Mouse (Mus musculus): Measurements from ENCODE around the gene Bmper. TPM values are rescaled to one million over a fixed set of nuclear protein-coding genes. Genes with fewer than 3 reads are reported as not detected.

Gene Bmper
- polyA plus RNA-seq, 2 experiments: 0.16 to 0.18 TPM

DNA sequence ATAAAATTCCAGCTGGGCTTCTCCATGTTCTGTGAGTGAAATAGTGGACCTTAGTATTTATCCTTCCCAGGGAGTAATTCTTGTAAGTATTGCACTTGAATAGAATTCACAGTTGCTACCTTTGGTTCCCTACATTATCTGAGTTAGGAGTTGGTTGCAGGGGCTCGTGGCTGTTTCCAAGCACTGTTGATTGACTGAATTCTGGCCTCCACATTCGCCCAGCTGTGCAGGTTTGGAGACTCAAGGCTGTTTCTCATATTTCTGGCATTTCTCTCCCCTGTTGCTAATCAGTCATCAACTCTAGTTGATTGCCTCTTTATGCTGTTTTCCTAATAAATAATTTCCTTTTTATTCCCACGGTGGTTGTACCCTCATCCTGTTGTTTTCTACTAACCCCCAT lies 167.2 kb downstream of the Bmper start:
- no peak for ATAC-seq (ENCODE audit: insufficient read depth)
- WGBS (ENCODE audit: insufficient replicate concordance): 28% methylated on average over 3 of the region's 3 CpGs

GRCm38 (mm10) chr9:23394652-23395317 lies 171.9 kb downstream of the Bmper start:
- 58% methylated on average over 6 of the region's 6 CpGs for WGBS (ENCODE audit: insufficient replicate concordance)
- DNase-seq (ENCODE audit: low read depth in 3 of 3, low spot score in 3 of 3) (no peak), ATAC-seq (ENCODE audit: insufficient read depth) (no peak)
- Histone ChIP-seq H3K36me3 (replicated peaks; ENCODE audit: control insufficient read depth, insufficient read depth, low read depth) (no peaks in the 10 kb centered on the region), H3K27me3 (ENCODE audit: control insufficient read depth, insufficient read depth, low read length) (no peaks in the 10 kb centered on the region), H3K9me3 (ENCODE audit: control insufficient read depth, low read length) (no peaks in the 10 kb centered on the region), H3K4me2 (ENCODE audit: low read depth) (no peak overlapping the region), H3K4me1 (replicated peaks; ENCODE audit: control insufficient read depth in 2 of 2, insufficient read depth in 2 of 2, low read length in 1 of 2) (no peaks in the 10 kb centered on the region), H3K4me3 (ENCODE audit: insufficient read depth in 1 of 2, low read depth in 2 of 2, low read length in 2 of 2) (no peak overlapping the region), H3K9ac (replicated peaks) (no peak overlapping the region), H3K27ac (no peak overlapping the region)
- TF ChIP-seq CTCF (IDR thresholded peaks at IDR 0.05; ENCODE audit: low read depth) (no peak), EP300 (IDR thresholded peaks at IDR 0.05; ENCODE audit: low read depth) (no peak)

More for the DNA sequence above, 167.2 kb downstream of the Bmper start:
- Histone ChIP-seq H3K4me3 (ENCODE audit: insufficient read depth in 1 of 2, low read depth in 2 of 2, low read length in 2 of 2) (no peak overlapping the region), H3K36me3 (replicated peaks; ENCODE audit: control insufficient read depth, insufficient read depth, low read depth) (no peaks in the 10 kb centered on the region), H3K4me1 (replicated peaks; ENCODE audit: control insufficient read depth in 2 of 2, insufficient read depth in 2 of 2, low read length in 1 of 2) (no peaks in the 10 kb centered on the region; a peak in 1 of 4 replicates), H3K9me3 (ENCODE audit: control insufficient read depth, low read length) (no peaks in the 10 kb centered on the region), H3K9ac (replicated peaks) (no peak overlapping the region), H3K27me3 (ENCODE audit: control insufficient read depth, insufficient read depth, low read length) (no peaks in the 10 kb centered on the region), H3K27ac (no peak overlapping the region), H3K4me2 (ENCODE audit: low read depth) (no peak overlapping the region)
- DNase-seq (ENCODE audit: low read depth in 3 of 3, low spot score in 3 of 3): no peak
- TF ChIP-seq EP300 (IDR thresholded peaks at IDR 0.05; ENCODE audit: low read depth): no peak
- TF ChIP-seq CTCF (IDR thresholded peaks at IDR 0.05; ENCODE audit: low read depth): no peak

GRCm38 (mm10) chr9:23396186-23396585 lies 173.3 kb downstream of the Bmper start:
- DNase-seq (ENCODE audit: low read depth in 3 of 3, low spot score in 3 of 3): no peak
- Histone ChIP-seq H3K4me3 (ENCODE audit: insufficient read depth in 1 of 2, low read depth in 2 of 2, low read length in 2 of 2) (no peak overlapping the region), H3K27ac (no peak overlapping the region), H3K4me2 (ENCODE audit: low read depth) (no peak overlapping the region), H3K27me3 (ENCODE audit: control insufficient read depth, insufficient read depth, low read length) (no peaks in the 10 kb centered on the region), H3K9me3 (ENCODE audit: control insufficient read depth, low read length) (no peaks in the 10 kb centered on the region), H3K9ac (replicated peaks) (no peak overlapping the region), H3K36me3 (replicated peaks; ENCODE audit: control insufficient read depth, insufficient read depth, low read depth) (no peaks in the 10 kb centered on the region), H3K4me1 (replicated peaks; ENCODE audit: control insufficient read depth in 2 of 2, insufficient read depth in 2 of 2, low read length in 1 of 2) (0 out of 4 replicates have a peak, but pooled peaks cover 0 to 2% of the 10 kb centered on the region in 2 experiments)
- no peak for TF ChIP-seq CTCF (IDR thresholded peaks at IDR 0.05; ENCODE audit: low read depth)
- ATAC-seq (ENCODE audit: insufficient read depth): no peak
- 60% methylated on average over 7 of the region's 7 CpGs for WGBS (ENCODE audit: insufficient replicate concordance)

GRCm38 (mm10) chr9:23397876-23398275 lies 175.0 kb downstream of the Bmper start:
- H3K36me3 ChIP-seq (replicated peaks; ENCODE audit: control insufficient read depth, insufficient read depth, low read depth): no peaks in the 10 kb centered on the region
- no peak for ATAC-seq (ENCODE audit: insufficient read depth)
- 53% methylated on average over 3 of the region's 3 CpGs for WGBS (ENCODE audit: insufficient replicate concordance)

DNA sequence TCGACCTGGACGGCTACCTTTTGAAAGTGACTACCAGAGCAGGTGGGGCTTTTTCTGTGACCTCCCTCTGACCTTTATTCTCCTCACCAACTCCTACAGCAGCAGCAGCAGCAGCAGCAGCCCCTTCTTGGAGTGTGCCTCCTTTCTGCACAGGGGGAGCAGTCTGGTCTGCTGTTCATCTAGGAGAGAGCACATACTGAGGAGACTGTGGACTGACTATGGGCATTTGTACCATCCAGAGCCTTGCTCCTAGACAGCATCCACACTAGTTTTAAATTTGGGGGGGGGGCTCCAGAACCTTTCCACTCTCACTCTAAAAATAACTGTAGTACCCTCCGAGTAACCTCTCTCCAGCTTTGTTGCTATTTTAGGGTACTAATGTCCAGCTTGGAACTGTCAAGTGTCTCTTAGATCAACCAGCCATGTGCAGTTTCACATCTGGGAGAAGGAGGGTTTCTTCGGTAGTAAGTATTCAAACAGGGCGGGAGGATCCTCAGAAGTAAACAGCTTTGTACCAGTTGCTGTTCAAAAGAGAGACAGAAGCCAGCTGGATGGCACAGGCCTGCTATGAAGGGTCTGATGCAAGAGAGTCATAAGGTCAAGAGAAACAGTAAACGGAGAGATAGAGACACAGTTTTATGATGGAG lies 176.9 kb downstream of the Bmper start:
- Histone ChIP-seq H3K4me2 (ENCODE audit: low read depth) (no peak overlapping the region), H3K27ac (no peak overlapping the region), H3K4me3 (ENCODE audit: insufficient read depth in 1 of 2, low read depth in 2 of 2, low read length in 2 of 2) (no peak overlapping the region), H3K36me3 (replicated peaks; ENCODE audit: control insufficient read depth, insufficient read depth, low read depth) (no peaks in the 10 kb centered on the region), H3K27me3 (ENCODE audit: control insufficient read depth, insufficient read depth, low read length) (no peaks in the 10 kb centered on the region), H3K4me1 (replicated peaks; ENCODE audit: control insufficient read depth in 2 of 2, insufficient read depth in 2 of 2, low read length in 1 of 2) (0 out of 4 replicates have a peak, but pooled peaks cover 0 to 2% of the 10 kb centered on the region in 2 experiments), H3K9me3 (ENCODE audit: control insufficient read depth, low read length) (no peaks in the 10 kb centered on the region), H3K9ac (replicated peaks) (no peak overlapping the region)
- ATAC-seq (ENCODE audit: insufficient read depth) (no peak), DNase-seq (ENCODE audit: low read depth in 3 of 3, low spot score in 3 of 3) (no peak)
- no peak for TF ChIP-seq EP300 (IDR thresholded peaks at IDR 0.05; ENCODE audit: low read depth)
- no peak for TF ChIP-seq CTCF (IDR thresholded peaks at IDR 0.05; ENCODE audit: low read depth)
- WGBS (ENCODE audit: insufficient replicate concordance): 50% methylated on average over 6 of the region's 6 CpGs

More at GRCm38 (mm10) chr9:23397876-23398275, 175.0 kb downstream of the Bmper start:
- H3K27ac ChIP-seq: no peak overlapping the region
- H3K9ac ChIP-seq (replicated peaks): no peak overlapping the region
- TF ChIP-seq CTCF (IDR thresholded peaks at IDR 0.05; ENCODE audit: low read depth) (no peak), EP300 (IDR thresholded peaks at IDR 0.05; ENCODE audit: low read depth) (no peak)
- no peaks in the 10 kb centered on the region for H3K27me3 ChIP-seq (ENCODE audit: control insufficient read depth, insufficient read depth, low read length)
- H3K4me2 ChIP-seq (ENCODE audit: low read depth): no peak overlapping the region
- no peak overlapping the region for H3K4me3 ChIP-seq (ENCODE audit: insufficient read depth in 1 of 2, low read depth in 2 of 2, low read length in 2 of 2)
- 0 out of 4 replicates have a peak, but pooled peaks cover 0 to 2% of the 10 kb centered on the region in 2 experiments for H3K4me1 ChIP-seq (replicated peaks; ENCODE audit: control insufficient read depth in 2 of 2, insufficient read depth in 2 of 2, low read length in 1 of 2)
- no peak for DNase-seq (ENCODE audit: low read depth in 3 of 3, low spot score in 3 of 3)
- no peaks in the 10 kb centered on the region for H3K9me3 ChIP-seq (ENCODE audit: control insufficient read depth, low read length)
